Mouse (Mus musculus) intestine, embryonic 16.5 days (tissue): ENCODE results near the gene Gm20388. TPM values are rescaled to one million over a fixed set of nuclear protein-coding genes. Genes with fewer than 3 reads are reported as not detected.

Experiments used
- ATAC-seq: fragments of 200-750 bp; cut with Nextera tagmentation; 2 replicates; pipeline ENCODE4 v1.8.0; 2017; ENCODE audit warnings: moderate TSS enrichment, moderate library complexity
- H3K27ac ChIP-seq: fragments of 300-500 bp; sonication (generic); 2 replicates; pipeline ENCODE4 v1.5.1; 2014; ENCODE audit warnings: mild to moderate bottlenecking, low read length
- H3K27me3 ChIP-seq: fragments of 300-500 bp; sonication (generic); replicated peaks from 2 replicates; pipeline ENCODE4 v1.6.1; 2014; ENCODE audit warnings: low read length, control low read depth, mixed read lengths; ENCODE audit not compliant: control insufficient read depth, insufficient read depth
- H3K36me3 ChIP-seq: fragments of 300-500 bp; sonication (generic); 2 replicates; pipeline ENCODE4 v1.6.1; 2014; ENCODE audit warnings: low read length, control low read depth; ENCODE audit not compliant: control insufficient read depth, insufficient read depth
- H3K4me1 ChIP-seq: fragments of 300-500 bp; sonication (generic); 2 replicates; pipeline ENCODE4 v1.6.1; 2014; ENCODE audit warnings: low read length, control low read depth, mixed read lengths; ENCODE audit not compliant: control insufficient read depth, insufficient read depth
- H3K4me2 ChIP-seq: fragments of 300-500 bp; sonication (generic); 2 replicates; pipeline ENCODE4 v1.6.1; 2014; ENCODE audit warnings: low read depth, low read length, control low read depth
- H3K4me3 ChIP-seq: fragments of 300-500 bp; sonication (generic); 2 replicates; pipeline ENCODE4 v1.5.1; 2014; ENCODE audit warnings: mild to moderate bottlenecking, low read length
- H3K9ac ChIP-seq: fragments of 300-500 bp; sonication (generic); 2 replicates; pipeline ENCODE4 v1.6.1; 2014; ENCODE audit warnings: low read depth, low read length
- H3K9me3 ChIP-seq: fragments of 300-500 bp; sonication (generic); 2 replicates; pipeline ENCODE4 v1.6.1; 2016; ENCODE audit warnings: low read length, control low read depth; ENCODE audit not compliant: control insufficient read depth
- WGBS: fragments of 180-500 bp; shearing (Covaris S2); extraction: QIAGEN DNeasy Blood & Tissue Kit; methylation state at CpG from one replicate; pipeline ENCODE4 v1.1.7; 2014; 5-methylcytosine and 5-hydroxymethylcytosine counted together
- polyA plus RNA-seq: library from polyadenylated mRNA; unstranded; fragments of >200 nt; fragmentation: Nextera tagmentation; extraction: Ambion mirVana; gene quantifications from 2 replicates; pipeline ENCODE4 v1.2.1, GENCODE M21; 2015

Gene Gm20388
- polyA plus RNA-seq, 1 experiment from 2014 or later = 5.8 TPM

DNA sequence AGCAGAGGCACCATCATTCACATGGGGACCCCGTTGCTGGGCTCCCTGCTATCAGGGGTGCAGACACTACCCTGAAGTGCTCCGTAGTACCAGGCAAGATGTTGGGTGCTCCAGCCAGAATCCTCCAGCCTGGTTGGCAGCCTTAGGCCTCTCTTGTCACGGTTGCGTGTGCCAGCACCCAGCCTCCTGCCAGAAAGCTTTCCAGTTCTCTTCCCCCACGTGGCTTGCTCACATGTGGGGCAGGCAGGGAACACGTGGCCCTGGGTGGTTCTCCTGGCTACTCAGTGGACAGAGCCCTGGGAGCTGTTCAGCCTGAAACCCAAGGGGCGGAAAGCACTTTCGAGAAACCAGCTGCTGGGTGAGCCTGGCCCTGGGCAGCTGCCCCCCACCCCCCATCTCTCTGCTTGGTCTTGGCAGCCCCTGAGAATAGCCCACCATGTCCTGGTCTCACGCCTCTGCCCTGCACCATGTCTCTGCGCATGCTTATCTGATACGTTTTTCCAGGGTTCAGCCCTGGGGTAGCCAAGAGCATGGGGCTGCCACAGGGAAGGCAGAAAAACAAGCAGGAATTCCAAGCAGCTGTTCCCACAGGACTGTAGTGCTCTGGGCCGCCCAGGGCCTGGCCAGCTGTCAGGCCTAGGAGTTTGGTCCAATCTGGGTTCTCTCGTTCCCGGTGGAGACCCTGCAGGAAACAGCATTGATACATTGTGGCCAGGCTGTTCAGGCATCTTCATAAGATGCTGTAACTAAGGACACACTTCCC, 135.8 kb downstream of the Gm20388 start:
- H3K27me3 ChIP-seq = no peaks in the 10 kb centered on the region
- peak overlapping the region; percentile 68 for H3K27ac ChIP-seq
- no peaks in the 10 kb centered on the region for H3K4me1 ChIP-seq
- no peak overlapping the region for H3K9ac ChIP-seq
- no peaks in the 10 kb centered on the region for H3K36me3 ChIP-seq
- ATAC-seq = no peak; the same call in 1 of the 2 replicates
- no peak overlapping the region for H3K4me3 ChIP-seq
- no peaks in the 10 kb centered on the region for H3K9me3 ChIP-seq
- WGBS = 60% methylated on average over 14 of the region's 14 CpGs
- no peak overlapping the region for H3K4me2 ChIP-seq

DNA sequence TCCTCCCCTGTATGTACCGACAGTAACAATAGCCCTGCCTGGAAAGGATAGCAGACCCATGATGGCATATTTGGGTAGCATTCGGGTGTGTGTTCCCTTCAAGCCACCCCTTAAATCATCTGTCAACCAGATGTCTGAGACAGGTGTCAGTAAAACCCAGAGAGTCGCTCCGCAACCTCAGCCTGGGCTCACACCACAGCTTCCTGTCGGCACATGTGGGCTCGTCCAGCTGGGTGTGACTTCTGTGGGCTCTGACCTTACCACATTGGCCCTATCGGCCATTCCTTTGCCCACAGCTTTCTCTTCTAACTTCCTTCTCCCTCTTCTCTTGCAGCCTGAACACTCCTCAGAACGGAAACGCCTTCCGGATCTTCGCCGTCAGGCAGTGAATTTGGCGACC, 139.3 kb downstream of the Gm20388 start:
- no peak overlapping the region for H3K4me2 ChIP-seq
- no peaks in the 10 kb centered on the region for H3K36me3 ChIP-seq
- ATAC-seq = no peak
- H3K9me3 ChIP-seq = no peaks in the 10 kb centered on the region
- no peak overlapping the region for H3K27ac ChIP-seq
- no peak overlapping the region for H3K9ac ChIP-seq
- 87% methylated on average over 13 of the region's 13 CpGs for WGBS
- H3K4me3 ChIP-seq = no peak overlapping the region
- H3K4me1 ChIP-seq = no peaks in the 10 kb centered on the region
- no peaks in the 10 kb centered on the region for H3K27me3 ChIP-seq

DNA sequence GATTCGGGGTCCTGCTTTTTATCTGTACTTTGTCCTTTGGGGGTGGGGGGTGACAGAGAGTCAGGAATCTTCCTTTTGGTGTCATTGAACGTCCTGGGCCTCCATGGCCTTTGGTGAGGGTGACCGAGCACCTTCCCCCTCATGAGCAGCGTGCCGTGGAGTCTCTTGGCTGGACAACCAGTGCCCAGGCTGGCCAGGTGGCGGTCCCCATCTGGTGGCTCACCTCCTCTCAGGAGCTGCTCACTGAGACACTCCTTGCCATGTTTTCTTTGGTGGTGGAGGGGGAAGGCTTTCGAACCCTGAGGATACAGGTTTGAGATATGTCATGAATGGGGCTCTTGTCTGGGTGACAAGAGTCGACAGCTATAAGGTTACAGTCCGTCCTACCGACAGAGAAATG, 139.7 kb downstream of the Gm20388 start:
- ATAC-seq = no peak
- Histone ChIP-seq H3K9ac (no peak overlapping the region), H3K4me1 (no peaks in the 10 kb centered on the region), H3K36me3 (no peaks in the 10 kb centered on the region), H3K27ac (no peak overlapping the region), H3K9me3 (no peaks in the 10 kb centered on the region), H3K4me2 (no peak overlapping the region), H3K4me3 (no peak overlapping the region), H3K27me3 (no peaks in the 10 kb centered on the region)
- WGBS = 85% methylated on average over 10 of the region's 10 CpGs

DNA sequence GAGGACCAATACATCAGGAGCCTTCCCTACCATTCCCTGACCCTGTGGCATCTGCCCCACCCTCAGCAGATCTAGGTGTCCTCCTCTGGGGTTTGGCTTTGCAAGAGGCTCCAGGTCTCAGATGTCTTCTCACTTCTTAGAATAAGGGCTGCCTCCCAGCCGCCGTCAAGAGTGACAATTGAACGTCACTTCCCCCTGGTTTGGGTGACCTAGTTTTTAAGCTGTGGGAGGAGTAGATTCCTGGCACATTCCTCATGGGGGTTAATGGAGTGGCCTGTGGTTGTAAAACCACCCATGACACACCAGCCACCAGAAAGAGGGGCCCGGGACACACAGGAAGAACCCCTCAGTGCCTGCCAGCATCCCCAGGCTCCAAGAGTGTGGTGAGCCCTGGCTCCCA, 140.4 kb downstream of the Gm20388 start:
- H3K4me2 ChIP-seq = no peak overlapping the region
- ATAC-seq = no peak
- no peak overlapping the region for H3K4me3 ChIP-seq
- no peak overlapping the region for H3K9ac ChIP-seq
- no peaks in the 10 kb centered on the region for H3K27me3 ChIP-seq
- no peaks in the 10 kb centered on the region for H3K9me3 ChIP-seq
- H3K27ac ChIP-seq = no peak overlapping the region
- H3K4me1 ChIP-seq = no peaks in the 10 kb centered on the region
- H3K36me3 ChIP-seq = no peaks in the 10 kb centered on the region
- 54% methylated on average over 4 of the region's 4 CpGs for WGBS

DNA sequence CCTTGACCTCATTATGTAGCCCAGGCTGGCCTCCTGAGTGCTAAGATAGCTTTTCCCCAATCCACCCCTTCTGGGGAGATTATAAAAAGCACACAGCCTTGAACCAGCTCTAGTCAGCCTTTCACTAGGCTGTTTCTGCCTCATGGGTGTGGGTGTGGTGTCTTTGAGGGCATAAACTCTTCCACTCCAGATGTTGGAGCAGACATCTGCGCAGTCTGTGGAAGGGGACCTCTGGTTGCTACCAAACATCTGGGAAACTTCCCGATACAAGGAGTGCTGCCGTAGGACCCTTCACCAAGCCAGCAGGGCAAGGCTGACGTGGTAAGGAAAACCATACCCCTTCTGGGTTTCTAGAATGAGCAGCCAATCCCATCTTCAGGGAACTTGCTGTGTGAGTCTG, 141.3 kb downstream of the Gm20388 start:
- H3K9me3 ChIP-seq = no peaks in the 10 kb centered on the region
- no peak overlapping the region for H3K4me3 ChIP-seq
- H3K27ac ChIP-seq = no peak overlapping the region
- H3K36me3 ChIP-seq = no peaks in the 10 kb centered on the region
- no peak overlapping the region for H3K9ac ChIP-seq
- no peaks in the 10 kb centered on the region for H3K27me3 ChIP-seq
- no peaks in the 10 kb centered on the region for H3K4me1 ChIP-seq
- ATAC-seq = no peak
- H3K4me2 ChIP-seq = no peak overlapping the region
- WGBS = 83% methylated on average over 4 of the region's 4 CpGs

DNA sequence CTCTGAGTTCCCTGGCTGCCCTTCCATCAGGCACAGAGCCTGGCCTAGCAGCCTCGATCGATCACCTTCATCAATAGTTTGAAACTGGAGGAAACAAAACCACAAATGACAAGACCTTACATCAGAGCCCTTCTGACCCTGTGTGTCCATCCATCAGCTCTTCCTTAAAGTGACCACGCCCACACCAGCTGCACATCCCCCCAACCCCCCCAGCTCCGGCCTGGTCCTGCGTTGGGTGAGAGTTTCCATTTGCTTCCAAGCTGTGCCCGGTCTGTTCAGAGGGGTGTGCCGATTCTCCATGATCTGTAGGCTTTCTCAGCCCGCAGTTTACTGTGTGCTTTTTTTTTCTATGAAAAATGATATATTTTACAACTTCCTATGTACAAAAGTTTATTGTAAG, 141.7 kb downstream of the Gm20388 start:
- Histone ChIP-seq H3K4me3 (no peak overlapping the region), H3K27me3 (no peaks in the 10 kb centered on the region), H3K4me2 (no peak overlapping the region), H3K9ac (no peak overlapping the region), H3K4me1 (no peaks in the 10 kb centered on the region), H3K27ac (no peak overlapping the region), H3K36me3 (no peaks in the 10 kb centered on the region), H3K9me3 (no peaks in the 10 kb centered on the region)
- no peak for ATAC-seq
- 74% methylated on average over 8 of the region's 8 CpGs for WGBS

DNA sequence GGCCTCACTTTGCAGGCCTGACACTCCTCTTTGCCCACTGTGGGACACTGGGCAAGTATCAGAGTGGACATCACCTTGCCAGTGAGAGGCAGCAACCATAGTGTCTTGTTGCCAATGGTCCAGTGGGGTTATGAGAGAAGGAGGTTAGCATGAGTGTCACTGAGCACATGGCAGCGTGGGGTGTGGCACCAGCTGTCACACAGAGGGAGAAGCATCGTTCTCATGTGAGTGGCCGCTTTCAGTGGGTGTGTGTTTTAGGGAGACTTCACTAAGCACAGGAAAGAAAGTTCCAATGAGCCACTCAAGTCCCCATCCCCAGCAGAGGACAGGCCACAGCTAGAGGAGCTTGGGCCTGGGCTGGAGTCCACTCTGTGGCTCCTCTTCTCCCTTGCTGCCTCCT, 144.2 kb downstream of the Gm20388 start:
- no peak overlapping the region for H3K4me3 ChIP-seq
- 91% methylated on average over 3 of the region's 3 CpGs for WGBS
- H3K9me3 ChIP-seq = no peaks in the 10 kb centered on the region
- no peak for ATAC-seq
- H3K27me3 ChIP-seq = no peaks in the 10 kb centered on the region
- H3K27ac ChIP-seq = no peak overlapping the region
- H3K9ac ChIP-seq = no peak overlapping the region
- no peaks in the 10 kb centered on the region for H3K36me3 ChIP-seq
- no peak overlapping the region for H3K4me2 ChIP-seq
- H3K4me1 ChIP-seq = no peaks in the 10 kb centered on the region

DNA sequence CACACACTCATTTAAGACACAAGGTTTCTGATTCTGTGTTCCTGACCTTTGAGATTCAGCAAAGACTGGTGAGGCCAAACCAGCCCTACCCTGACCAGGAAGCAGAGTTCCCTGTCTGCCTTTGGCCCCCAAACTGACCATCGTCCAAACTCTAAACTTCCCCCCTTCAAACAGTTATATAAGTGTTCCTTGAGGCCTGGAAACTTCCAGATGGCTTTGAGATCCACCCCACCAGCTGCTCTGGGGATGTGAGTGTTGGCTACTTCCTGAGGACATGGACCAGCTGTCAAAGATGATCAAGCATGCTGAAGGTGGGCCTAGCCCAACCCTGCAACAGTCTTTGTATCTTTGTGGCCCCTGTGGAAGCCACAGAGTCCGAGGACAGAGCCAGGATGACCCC, 146.4 kb downstream of the Gm20388 start:
- H3K9me3 ChIP-seq = no peaks in the 10 kb centered on the region
- H3K4me3 ChIP-seq = no peak overlapping the region
- H3K9ac ChIP-seq = no peak overlapping the region
- H3K36me3 ChIP-seq = no peaks in the 10 kb centered on the region
- H3K4me2 ChIP-seq = no peak overlapping the region
- WGBS = 66% methylated on average over 2 of the region's 2 CpGs
- no peak overlapping the region for H3K27ac ChIP-seq
- H3K27me3 ChIP-seq = no peaks in the 10 kb centered on the region
- H3K4me1 ChIP-seq = no peaks in the 10 kb centered on the region
- no peak for ATAC-seq

DNA sequence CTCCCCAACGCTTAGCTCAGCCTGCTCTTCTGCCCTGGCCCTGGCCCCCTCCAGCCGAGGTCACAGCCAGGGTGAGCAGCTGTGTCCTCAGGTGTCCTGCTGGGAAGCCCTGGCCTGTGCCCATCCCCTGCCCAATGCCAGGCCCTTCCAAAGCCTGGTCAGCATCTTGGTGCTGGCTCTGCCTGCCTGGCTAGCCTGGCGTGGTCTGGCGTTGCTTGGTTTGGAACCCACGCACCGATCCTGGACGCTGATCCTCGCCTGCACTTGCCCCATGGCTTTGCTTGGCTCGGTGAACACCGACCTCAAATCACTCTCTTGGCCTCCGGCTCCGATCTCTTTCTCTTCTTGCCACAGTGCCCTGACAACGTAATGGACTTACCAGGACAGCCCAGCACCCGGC, 152.1 kb downstream of the Gm20388 start:
- H3K9ac ChIP-seq = no peak overlapping the region
- no peaks in the 10 kb centered on the region for H3K9me3 ChIP-seq
- H3K27me3 ChIP-seq = no peaks in the 10 kb centered on the region

DNA sequence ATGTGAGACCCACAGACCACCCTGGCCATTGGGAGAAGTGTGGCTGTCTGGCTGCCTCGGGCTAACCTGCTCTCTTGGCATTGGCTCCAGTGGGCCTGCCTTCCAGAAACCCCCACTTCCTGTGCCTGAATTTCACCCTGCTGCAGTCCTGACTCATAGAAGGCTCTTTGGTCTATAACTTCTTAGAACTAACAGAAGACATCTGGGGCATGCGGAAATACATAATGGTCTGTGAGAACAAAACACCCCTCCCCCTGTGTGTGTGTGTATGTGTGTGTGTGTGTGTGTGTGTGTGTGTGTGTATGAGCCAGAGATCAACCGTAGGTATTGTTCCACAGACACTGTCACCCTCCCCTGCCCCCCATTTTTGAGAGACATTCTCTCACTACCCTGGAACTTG, 152.7 kb downstream of the Gm20388 start:
- Histone ChIP-seq H3K4me1 (no peaks in the 10 kb centered on the region), H3K9ac (no peak overlapping the region), H3K4me2 (no peak overlapping the region), H3K27me3 (no peaks in the 10 kb centered on the region), H3K9me3 (no peaks in the 10 kb centered on the region), H3K27ac (no peak overlapping the region), H3K4me3 (no peak overlapping the region), H3K36me3 (no peaks in the 10 kb centered on the region)
- no peak for ATAC-seq
- 70% methylated on average over 3 of the region's 3 CpGs for WGBS

More for the DNA sequence above, 152.1 kb downstream of the Gm20388 start:
- no peak for ATAC-seq
- H3K4me1 ChIP-seq = no peaks in the 10 kb centered on the region
- H3K36me3 ChIP-seq = no peaks in the 10 kb centered on the region
- no peak overlapping the region for H3K4me2 ChIP-seq
- no peak overlapping the region for H3K4me3 ChIP-seq
- 91% methylated on average over 14 of the region's 14 CpGs for WGBS
- no peak overlapping the region for H3K27ac ChIP-seq
